Mouse (Mus musculus) ZHBTc4 (cell line): ENCODE measurements around the gene D630045J12Rik.

Experiments
- DNase-seq: peaks from one replicate; pipeline ENCODE4 v3.0.0-alpha.2; 2011; ENCODE audit warnings: low read depth, low spot score

The D630045J12Rik gene

GRCm38 (mm10) chr6:38253736-38254641 is at the start of gene D630045J12Rik:
D630045J12Rik (minus strand) TSS chr6:38254009.
- peak; percentile 72 for DNase-seq

- DNase-seq = peak; percentile 93
Measured at GRCm38 (mm10) chr6:38298761-38299401, 45.1 kb upstream of the D630045J12Rik start, which contains the start of gene Zc3hav1l. Zc3hav1l (minus strand) TSS chr6:38299259.

- peak; percentile 47 for DNase-seq
Measured at GRCm38 (mm10) chr6:38298246-38298635, 44.4 kb upstream of the D630045J12Rik start.

GRCm38 (mm10) chr6:38297580-38298245 is 43.9 kb upstream of the D630045J12Rik start:
- peak; percentile 18 for DNase-seq

- no peak for DNase-seq
Measured at GRCm38 (mm10) chr6:38293708-38294107, 39.9 kb upstream of the D630045J12Rik start.

- peak; percentile 82 for DNase-seq
Measured at GRCm38 (mm10) chr6:38292871-38293646, 39.2 kb upstream of the D630045J12Rik start.

- DNase-seq = no peak
Measured at GRCm38 (mm10) chr6:38284422-38284821, 30.6 kb upstream of the D630045J12Rik start.

- DNase-seq = no peak
Measured at GRCm38 (mm10) chr6:38264466-38264865, 10.7 kb upstream of the D630045J12Rik start.

GRCm38 (mm10) chr6:38263393-38264159 is 9.8 kb upstream of the D630045J12Rik start:
- no peak for DNase-seq

- no peak for DNase-seq
Measured at GRCm38 (mm10) chr6:38261877-38262276, 8.1 kb upstream of the D630045J12Rik start.

- no peak for DNase-seq
Measured at GRCm38 (mm10) chr6:38257506-38257905, 3.7 kb upstream of the D630045J12Rik start.

- DNase-seq = no peak
Measured at GRCm38 (mm10) chr6:38256793-38257192, 3.0 kb upstream of the D630045J12Rik start.

GRCm38 (mm10) chr6:38255794-38256193 is 2.0 kb upstream of the D630045J12Rik start:
- DNase-seq = no peak

GRCm38 (mm10) chr6:38252766-38253735 is 758 bp downstream of the D630045J12Rik start:
- no peak for DNase-seq

- no peak for DNase-seq
Measured at GRCm38 (mm10) chr6:38252139-38252538, 1.7 kb downstream of the D630045J12Rik start.

GRCm38 (mm10) chr6:38251464-38251863 is 2.3 kb downstream of the D630045J12Rik start:
- no peak for DNase-seq

GRCm38 (mm10) chr6:38247362-38247761 is 6.4 kb downstream of the D630045J12Rik start:
- no peak for DNase-seq

- no peak for DNase-seq
Measured at GRCm38 (mm10) chr6:38244806-38245205, 9.0 kb downstream of the D630045J12Rik start.

- no peak for DNase-seq
Measured at GRCm38 (mm10) chr6:38244167-38244566, 9.6 kb downstream of the D630045J12Rik start.
